Mouse (Mus musculus) liver, adult (tissue): ENCODE measurements around the gene Ptgfrn.

ENCODE experiments used
- GATA4 ChIP-seq: IDR thresholded peaks from 2 replicates; pipeline ENCODE4 v1.6.1; 2014; ENCODE audit warnings: mild to moderate bottlenecking, low read length; ENCODE audit not compliant: insufficient replicate concordance

Ptgfrn gene

DNA sequence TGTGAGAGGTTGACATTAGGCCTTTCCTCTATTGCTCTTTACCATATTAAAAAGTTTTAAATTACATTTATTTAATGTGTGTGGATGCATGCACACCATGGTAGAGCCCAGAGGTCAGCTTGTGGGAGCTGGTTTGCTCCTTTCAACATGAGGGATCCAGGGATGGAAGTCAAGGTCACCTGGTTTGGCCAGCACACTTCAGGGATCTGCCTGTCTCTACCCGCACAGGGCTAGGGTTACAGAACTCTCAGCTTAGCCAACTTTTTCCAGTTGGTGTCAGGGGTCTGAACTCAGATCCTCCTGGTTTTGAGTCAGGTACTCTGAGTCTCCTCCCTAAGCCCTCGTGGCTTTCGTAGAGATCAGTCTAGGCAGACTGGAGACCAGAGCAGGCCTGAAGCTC is 19.5 kb upstream of the Ptgfrn start:
- no peak for TF ChIP-seq GATA4

DNA sequence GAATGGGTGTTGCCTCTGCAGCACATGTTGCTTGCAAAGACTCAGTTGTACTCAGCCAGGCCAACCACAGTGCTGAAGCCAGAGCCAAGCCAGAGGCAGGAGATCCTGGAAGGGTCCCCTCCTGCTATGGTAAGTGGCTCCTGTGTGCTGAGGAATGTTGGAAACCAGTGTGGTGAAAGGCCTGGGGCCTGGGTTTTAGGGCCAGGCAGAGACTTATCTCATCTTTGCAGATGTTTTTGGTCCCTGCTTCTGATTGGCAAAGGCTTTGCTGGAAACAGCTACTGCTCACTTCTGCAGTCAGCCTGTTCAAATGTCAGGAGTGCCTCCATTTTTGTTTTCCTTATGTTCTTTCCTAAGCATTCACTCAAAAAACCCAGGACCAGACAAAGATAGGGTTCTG is 19.0 kb upstream of the Ptgfrn start:
- TF ChIP-seq GATA4: no peak

DNA sequence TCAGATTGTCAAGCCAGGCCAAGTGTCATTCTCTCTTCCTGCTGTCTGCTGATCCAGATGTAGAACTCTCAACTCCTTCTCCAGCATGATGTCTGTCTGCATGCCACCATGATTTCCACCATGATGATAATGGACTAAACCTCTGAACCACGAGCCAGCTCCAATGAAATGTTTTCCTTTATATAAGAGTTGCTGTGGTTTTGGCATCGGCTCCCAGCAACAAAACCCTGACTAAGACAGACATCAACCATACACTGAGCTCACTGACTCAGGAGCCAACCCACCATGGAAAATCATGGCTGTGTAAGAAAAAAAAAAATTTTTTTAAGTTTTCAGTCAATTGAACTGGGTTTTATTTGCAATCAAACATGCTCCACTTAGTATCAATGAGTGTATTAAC is 17.7 kb upstream of the Ptgfrn start:
- no peak for TF ChIP-seq GATA4

DNA sequence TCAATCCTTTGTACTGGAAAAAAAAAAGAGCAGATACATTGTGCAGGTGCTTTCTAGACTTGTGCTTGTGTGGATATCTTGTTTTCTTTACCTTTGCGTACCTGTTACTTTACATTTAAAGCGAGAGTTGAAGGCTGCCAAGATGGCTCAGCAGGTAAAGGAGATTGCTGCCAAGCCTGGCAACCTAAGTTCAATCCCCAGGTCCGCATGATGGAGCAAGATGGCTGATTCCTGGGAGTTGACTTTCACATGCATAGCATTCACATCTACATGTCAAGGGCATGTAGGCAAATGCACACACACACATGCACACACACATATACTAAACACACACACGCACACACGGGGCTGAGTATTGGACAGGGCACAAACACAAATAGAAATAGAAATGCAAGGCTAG is 14.6 kb upstream of the Ptgfrn start:
- TF ChIP-seq GATA4: no peak

DNA sequence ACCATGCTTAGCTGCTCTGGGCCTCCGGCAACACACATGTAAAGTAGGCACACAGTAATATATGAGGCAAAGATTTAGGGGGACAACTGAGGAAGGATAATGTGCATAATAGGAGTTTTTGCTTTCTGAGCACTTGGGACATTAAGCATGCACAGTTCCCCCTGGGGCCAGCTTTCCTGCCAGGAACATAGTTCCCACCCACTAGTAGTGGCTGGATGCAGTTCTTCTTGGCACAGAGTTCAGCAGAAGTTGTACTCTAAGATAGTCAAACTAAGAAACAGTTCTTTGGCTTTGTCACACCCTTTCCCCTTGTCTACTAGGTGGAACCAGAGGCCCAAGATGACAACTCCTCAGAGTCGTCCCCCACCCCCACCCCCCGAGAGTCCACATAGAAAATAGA is 12.4 kb upstream of the Ptgfrn start:
- no peak for TF ChIP-seq GATA4

DNA sequence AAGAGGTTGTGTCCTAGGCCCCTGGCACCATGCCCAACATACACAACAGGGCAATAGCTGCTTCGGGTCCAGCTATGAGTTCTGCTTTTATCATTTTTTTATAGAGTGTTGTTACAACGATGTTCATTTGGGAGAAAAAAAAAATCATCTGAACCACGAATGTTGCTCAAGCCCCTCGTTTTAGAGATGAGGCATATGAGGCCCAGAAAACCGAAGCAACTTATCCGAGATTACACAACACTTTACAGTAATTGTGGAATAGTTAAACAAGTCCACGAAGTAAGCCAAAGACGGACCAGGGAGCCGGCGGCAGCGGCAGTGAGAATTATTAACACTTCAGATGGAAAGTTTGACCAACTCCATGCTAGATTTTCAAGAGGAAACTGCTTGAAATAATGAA is 7.7 kb upstream of the Ptgfrn start:
- TF ChIP-seq GATA4: no peak

DNA sequence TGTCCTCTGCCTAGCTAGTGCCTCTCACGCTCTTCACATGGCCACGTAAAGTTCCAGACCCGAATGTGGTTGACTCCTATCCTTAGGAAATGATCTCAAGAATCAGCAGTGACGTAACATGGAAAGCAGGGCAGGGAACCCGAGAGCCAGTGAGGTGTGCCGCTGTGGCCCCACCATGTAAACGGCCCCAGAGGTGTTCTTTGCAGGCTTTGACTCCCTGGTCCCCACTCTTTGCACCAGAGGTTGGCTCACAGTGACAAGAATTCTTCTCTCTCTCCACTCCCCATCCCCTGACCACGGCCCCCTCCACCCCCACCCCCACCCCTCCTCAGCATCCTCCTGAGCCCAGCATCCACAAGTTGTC is 7.3 kb upstream of the Ptgfrn start:
- TF ChIP-seq GATA4: no peak

DNA sequence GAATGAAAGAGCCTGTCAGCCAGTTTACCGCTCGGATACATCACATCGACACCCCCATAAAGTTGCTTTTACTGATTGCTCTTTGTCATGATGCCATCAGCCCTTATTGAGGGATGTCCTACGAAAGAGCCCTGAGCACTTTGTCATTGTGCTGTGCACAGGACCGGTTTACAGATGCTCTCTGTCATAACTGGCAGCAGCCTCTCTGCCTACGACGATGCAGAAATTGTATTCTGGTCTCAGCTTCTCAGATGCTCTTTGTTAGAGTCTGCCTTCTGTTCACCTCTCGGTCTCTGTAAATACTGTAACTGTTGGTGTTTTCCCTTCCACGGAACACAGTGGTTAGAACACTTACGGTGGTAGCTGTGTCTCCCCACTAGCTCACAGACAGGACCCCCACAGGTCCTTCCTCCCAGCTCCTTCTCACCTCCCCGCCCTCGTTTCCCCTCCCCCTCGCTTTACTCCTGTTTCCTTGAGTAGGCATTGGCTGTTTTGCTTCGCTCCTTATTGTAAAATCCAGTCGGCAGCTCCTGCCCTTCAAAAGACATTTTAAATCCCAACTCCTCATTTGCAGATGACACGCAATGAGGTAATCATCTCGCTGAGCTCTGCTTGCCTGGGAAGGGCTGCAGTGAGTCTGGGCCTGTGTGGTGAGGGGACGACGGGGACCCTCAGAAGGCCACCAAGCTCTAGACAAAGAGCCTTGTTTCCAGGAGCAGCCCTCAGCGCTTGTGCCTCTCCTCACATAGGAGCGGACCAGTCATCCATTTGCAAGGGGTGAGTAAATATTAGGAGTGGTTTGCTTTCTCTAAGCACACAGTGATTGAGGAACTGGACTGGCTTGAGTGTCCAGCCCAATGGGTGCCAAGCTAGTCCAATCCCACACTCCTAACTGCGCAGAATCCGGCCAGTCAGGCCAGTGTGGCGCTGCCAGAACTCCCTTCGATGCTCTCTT is 6.6 kb upstream of the Ptgfrn start:
- TF ChIP-seq GATA4: no peak

DNA sequence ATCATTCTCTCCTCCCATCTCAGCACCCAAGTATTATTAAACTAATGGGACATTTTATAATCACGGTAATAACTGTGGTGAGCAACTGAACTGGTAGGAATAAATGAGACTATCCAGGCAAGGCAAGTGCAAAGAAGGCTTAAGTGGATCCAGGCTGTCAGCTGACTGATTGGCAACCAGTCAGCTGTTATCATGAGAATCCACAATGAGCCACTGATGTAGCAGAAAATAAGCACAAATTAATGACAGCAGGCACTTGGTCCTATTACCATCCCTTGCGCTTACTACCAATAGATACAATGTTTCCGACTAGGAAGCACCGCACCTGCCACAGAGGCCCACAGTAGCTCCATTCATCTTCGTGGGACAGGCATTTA is 2.4 kb upstream of the Ptgfrn start:
- TF ChIP-seq GATA4: no peak

DNA sequence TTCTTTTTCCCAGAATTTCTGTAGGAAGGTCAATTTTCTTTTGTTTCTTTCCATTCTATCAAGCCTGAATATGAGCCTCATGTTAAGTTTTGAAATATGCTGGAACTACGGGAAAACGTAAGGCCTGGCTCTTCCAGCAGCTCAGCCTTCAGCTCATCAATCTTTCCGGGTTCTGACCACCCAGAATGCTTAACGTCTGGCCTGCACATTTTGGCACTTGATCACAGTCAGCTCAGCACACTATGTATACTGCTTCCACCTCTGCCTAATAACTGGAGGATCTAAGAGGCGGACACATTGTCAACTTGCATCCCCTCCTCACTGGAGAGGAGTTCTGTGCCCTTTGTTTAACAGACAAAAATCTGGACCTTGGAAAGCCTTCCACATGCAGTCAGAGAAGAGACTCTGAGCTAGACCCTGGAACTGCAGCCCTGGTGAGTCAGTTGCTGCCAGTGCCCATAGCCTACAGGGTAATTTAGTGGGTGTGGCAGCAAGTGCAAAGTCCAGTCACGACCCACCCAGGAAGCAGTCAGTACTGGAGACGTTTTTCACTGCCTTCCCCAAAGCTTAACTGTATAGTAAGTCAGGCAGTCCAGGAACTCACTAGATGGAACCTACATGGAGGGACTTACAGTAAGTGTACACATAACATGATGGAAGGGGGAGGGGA is 1.9 kb upstream of the Ptgfrn start:
- TF ChIP-seq GATA4: no peak

DNA sequence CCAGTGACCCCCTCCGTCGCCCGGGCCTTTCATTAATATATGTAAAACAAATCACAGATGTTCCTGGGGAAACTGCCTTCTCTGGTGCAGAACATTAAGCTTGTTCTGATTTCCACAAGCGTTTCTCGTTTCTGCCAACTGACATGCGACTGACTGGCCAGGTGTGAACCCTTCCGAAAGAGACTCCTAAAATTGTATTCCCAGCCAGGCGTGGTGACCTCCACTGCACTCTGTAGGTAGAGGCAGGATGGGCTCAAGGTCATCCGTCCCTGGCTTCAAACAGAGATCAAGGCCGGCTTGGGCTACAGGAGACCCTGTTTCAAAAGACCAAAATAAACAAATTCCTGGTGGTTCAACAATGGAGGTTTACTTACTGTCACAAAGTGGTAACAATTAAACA is 1.2 kb upstream of the Ptgfrn start:
- TF ChIP-seq GATA4: no peak

DNA sequence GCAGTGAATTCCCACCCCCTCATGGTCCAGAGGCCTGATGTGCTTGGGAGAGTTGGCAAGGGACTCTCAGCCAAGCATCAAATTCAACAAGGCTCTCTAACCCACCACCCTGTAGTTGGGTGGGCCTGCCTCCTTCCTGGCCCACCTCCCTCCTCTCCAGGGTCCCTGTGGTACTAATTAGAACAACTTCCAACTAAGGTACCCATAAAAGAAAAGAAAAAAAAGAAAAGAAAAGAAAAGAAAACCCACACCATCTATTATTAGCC is 693 bp upstream of the Ptgfrn start:
- TF ChIP-seq GATA4: no peak

DNA sequence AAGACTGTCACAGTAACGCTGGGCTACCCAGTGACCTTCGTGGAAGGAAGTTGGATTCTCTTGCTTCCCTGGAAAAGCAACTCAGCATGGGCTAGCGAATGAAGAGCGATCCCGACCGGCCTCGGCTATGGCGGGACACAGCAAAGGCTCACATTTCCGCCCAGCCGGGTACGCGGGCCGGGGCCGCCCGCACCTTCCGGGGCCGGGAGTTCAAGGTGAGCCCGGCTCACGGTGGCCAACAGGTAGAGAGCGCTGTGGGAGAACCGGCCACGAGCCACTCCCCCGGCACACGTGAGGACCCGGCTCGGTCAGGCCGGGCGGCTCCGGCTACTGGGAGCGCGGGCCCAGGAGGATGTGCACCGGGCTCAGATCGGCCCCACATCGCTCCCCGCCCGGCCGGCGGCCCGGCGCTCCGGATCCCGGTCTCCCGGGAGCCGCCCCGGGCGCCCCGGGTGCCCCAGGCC is 488 bp downstream of the Ptgfrn start:
- no peak for TF ChIP-seq GATA4

DNA sequence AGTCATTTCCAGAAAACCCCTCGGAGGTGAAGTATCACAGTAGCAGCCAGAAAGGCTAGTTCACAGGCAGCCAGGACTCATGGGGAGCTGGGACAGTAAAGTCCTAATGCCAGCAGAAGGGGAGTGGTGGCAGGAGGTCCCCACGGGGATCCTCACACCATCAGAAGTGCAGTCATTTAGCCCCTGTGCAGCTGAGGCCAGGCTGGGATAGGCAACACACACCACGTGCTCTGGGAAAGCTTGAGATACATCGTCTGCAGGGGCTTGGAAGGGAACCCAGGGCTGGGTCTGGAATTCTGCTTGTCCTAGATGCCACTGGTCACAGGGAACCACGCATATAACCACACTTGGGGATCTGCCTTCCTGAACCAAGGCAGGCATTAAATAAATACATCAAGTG is 1.2 kb downstream of the Ptgfrn start:
- TF ChIP-seq GATA4: no peak

DNA sequence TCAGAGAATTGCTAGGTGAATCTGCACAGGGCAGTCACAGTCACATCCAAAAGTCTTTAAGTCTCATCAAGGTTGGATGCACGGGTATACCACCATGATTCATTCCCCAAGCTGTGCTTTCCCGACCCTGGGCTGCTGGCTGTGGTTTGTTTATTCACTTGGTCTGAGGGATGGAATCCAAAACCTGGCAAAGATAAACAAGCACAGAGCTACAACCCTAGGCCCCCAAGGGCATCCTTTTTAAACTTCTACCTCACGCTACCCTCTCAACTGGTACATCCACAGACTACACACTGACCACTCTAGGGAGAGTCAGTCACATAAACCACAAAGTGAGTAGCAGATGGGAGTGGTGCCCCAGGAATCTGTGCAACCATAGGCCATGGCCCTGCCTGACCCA is 1.8 kb downstream of the Ptgfrn start:
- no peak for TF ChIP-seq GATA4

DNA sequence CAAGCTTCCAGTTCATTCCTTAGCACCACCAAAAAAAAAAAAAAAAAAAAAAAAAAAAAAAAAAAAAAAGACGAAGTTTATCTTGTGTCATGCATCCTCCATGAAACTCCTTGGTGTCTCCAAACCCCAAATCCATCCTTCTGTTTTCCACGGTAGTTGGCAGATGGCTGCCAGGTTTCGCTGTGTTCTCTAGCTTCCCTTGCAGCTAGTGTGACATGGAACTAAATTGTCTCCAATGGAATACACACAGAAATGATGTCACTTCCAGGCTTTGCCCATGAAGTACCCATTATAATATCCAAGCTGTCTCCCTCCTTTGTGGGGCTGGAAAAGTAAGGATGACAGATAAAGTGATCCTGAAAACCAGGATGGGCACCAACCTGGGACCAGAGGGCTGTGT is 3.8 kb downstream of the Ptgfrn start:
- TF ChIP-seq GATA4: no peak

DNA sequence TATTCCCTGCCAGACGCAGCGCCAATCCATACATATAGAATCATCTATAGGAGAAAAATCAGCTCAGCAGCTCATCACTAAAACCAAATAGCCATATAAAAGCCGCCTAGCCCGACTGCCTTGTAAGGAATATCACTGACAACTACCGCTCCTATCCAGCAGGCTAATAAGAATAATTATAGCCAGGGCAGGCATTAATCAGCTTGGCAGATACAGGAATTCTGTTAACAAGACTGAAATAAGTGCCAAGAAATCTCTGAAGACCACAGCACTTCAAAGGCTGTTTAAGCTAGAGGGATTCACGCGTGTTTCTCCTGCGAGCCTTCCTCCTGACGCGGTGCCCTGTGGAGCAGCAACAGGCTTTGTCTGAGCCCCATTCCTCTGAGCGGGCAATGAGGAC is 4.6 kb downstream of the Ptgfrn start:
- TF ChIP-seq GATA4: no peak
